In the genomic region with DNA sequence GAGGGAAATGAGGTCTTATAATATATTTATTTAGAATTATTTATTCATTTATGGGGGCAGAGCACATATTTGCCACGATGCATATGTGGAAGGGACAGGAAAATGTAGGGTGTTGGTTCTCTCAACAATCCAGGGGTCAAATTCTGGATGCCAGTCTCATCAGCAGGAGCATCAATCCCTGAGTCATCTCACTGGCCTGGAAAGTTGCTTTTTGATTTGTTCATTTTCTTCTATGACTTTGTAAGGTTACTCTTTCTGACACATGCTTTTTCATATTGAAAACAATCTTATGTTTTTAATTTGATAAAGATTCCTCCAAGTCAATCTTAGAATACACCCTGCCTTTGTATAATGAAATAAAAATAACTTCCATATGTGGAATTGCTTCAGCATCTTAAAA, we compare ENCODE assay signal across 15 mouse cellular contexts.
"Had no signal": no experiment of that assay in that cellular context is flagged by ENCODE, and none has a peak within 500 bp of the region (broad histone marks: within the 10 kb centered on the region; RNA-seq: fewer than 3 reads in every experiment).

No protein-coding gene starts in this region.

- H3K4me1 ChIP-seq: neural tube, embryonic 15.5 days; stomach, embryonic 15.5 days had no signal

- H3K36me3 ChIP-seq: neural tube, embryonic 15.5 days; stomach, embryonic 15.5 days had no signal

- H3K9ac ChIP-seq: neural tube, embryonic 15.5 days; stomach, embryonic 15.5 days had no signal

- H3K4me2 ChIP-seq: neural tube, embryonic 15.5 days; stomach, embryonic 15.5 days had no signal

- H3K9me3 ChIP-seq: neural tube, embryonic 15.5 days; stomach, embryonic 15.5 days had no signal

- H3K27ac ChIP-seq: neural tube, embryonic 15.5 days; stomach, embryonic 15.5 days; stomach, postnatal 0 days had no signal

- DNase-seq: retina, postnatal 1 day; right cerebral cortex, adult 18-20 months; right cerebral cortex, postnatal 14 days; right cerebral cortex, postnatal 25 days; right cerebral cortex, postnatal 4 days; spleen, adult 18-20 months; thymus, adult 18-20 months; thymus, adult 2 months; thymus, postnatal 14 days; thymus, postnatal 25 days; thymus, postnatal 36 days; thymus, postnatal 4 days had no signal

- H3K27me3 ChIP-seq: neural tube, embryonic 15.5 days; stomach, embryonic 15.5 days had no signal

- H3K4me3 ChIP-seq: neural tube, embryonic 15.5 days; stomach, embryonic 15.5 days had no signal
